Mouse (Mus musculus): ENCODE data around the gene Ppp2r2d.

The Ppp2r2d gene

DNA sequence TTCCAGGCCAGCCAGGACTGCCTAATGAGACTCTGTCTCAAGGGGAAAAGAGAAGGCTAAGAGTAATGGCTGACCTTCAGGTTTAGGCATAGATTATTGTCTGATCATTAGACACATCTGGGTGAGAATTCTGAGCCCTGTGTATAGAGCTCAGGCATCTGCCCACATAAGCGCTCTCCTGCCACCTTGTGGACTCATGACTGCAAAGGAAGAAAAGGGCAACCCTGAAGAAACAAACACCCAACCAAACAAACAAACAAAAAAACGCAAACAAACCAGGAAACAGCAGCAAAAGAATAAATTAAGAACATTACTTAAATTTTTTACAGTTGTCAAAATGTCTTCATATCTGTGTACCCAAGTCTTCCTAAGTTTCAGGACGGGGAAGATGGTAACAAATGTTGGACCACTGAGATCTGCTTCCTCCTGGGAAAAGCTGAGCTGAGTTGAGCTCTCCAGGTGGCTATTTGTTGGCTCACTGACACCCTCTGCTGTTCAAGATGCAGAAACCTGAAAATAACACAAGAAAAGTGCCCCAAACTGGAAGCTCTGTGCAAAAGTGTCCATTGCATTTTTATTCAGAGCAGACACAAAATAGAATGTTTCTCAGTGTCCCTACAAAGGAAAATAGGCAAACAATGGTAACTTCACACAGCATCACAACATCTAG is 78.0 kb downstream of the Ppp2r2d start:
- DNase-seq (ENCODE audit: low read depth) = peak; percentile 50

DNA sequence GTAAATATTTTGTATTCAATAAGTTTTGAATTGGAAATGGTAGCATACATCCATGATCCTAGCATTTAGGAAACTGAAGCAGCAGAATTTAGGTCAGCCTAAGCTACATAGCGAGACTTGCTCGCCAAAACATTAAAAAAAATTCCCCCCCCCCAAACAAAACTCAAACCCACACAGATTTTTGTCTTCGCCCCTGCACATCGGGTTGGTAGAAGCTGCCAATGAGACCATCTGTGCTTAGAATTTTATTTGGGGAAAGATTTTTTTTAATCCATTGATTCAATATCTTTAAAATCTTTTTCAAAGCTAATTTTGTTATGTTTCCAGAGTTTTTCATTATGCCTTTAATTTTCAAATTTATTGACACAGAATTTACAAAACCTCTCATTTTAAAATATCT is 82.6 kb downstream of the Ppp2r2d start:
- DNase-seq (ENCODE audit: low read depth) = no peak

All from c-Kit-positive CD71-negative TER-119-negative erythroid progenitor cells, embryonic 14.5 days (primary cell).